Mouse (Mus musculus) bone marrow, adult 2 months (tissue): ENCODE data around the gene Endod1.

Source experiments
- CTCF ChIP-seq: fragments of 200-500 bp; IDR thresholded peaks from 2 replicates; pipeline ENCODE4 v1.5.1; 2011; ENCODE audit warnings: low read length, control low read depth; ENCODE audit not compliant: control insufficient read depth, insufficient read depth
- POLR2A ChIP-seq: fragments of 200-500 bp; IDR thresholded peaks from 2 replicates; pipeline ENCODE4 v1.6.1; 2011; ENCODE audit warnings: low read depth, mild to moderate bottlenecking, control low read depth, low read length, borderline replicate concordance; ENCODE audit not compliant: control insufficient read depth

DNA sequence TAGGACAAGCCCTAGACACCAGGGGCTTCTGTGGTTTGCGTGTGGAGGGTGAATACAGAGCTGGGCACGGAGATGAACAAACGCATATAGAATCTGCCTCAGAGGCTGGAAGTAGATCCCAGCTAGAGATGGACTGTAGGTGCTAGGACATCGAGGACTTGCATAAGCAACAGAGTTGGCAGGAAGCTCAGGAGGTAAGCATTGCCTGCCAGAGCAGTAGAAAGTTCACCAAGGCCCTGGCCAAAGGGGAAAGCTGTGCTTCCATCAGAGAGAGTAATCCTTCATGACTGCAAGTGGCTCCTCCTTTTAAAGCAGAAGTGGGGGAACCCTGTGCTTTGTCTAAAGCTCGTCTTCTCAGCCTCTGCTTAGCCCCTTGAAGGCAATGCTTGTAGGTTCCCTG is 31.9 kb downstream of the Endod1 start:
- no peak for TF ChIP-seq POLR2A
- no peak for TF ChIP-seq CTCF
